Mouse (Mus musculus) CH12.LX (cell line): ENCODE measurements around the gene Map7. TPM values are rescaled to one million over a fixed set of nuclear protein-coding genes. Genes with fewer than 3 reads are reported as not detected.

Source experiments
- DNase-seq: peaks from one replicate; pipeline ENCODE4 v3.0.0-alpha.2; 2013; ENCODE audit errors: extremely low read depth
- H3K27ac ChIP-seq: 2 replicates; pipeline ENCODE4 v1.5.1; 2012; ENCODE audit warnings: low read depth, mild to moderate bottlenecking, control low read depth, moderate library complexity; ENCODE audit not compliant: insufficient read depth
- H3K27me3 ChIP-seq: replicated peaks from 2 replicates; pipeline ENCODE3; 2012; ENCODE audit warnings: inconsistent platforms
- H3K36me3 ChIP-seq, 2 experiments: replicated peaks in 1 of 2; 2 replicates each; pipeline versions ENCODE3 to v1.6.1; 2012; ENCODE audit warnings: inconsistent platforms in 1 of 2, low read length in 1 of 2, mild to moderate bottlenecking in 1 of 2, mixed read lengths in 1 of 2, moderate library complexity in 1 of 2; ENCODE audit not compliant: control insufficient read depth in 1 of 2, insufficient read depth in 1 of 2
- H3K4me1 ChIP-seq, 2 experiments: 2 replicates each; pipeline ENCODE4 v1.6.1; 2012; ENCODE audit warnings: inconsistent platforms in 1 of 2, moderate library complexity in 1 of 2; ENCODE audit not compliant: insufficient read depth in 2 of 2, control insufficient read depth in 1 of 2
- H3K4me2 ChIP-seq: 2 replicates; pipeline ENCODE4 v1.6.1; 2012; ENCODE audit warnings: low read depth, mild to moderate bottlenecking, control low read depth; ENCODE audit not compliant: poor library complexity, insufficient read depth, severe bottlenecking
- H3K4me3 ChIP-seq, 3 experiments: fragments of 150-350 bp in 1 of 3; sonication (generic) in 1 of 3; replicated peaks in 1 of 3; 2 replicates each; pipeline versions ENCODE3 to v1.5.1; 2011 to 2012; ENCODE audit warnings: low read depth in 2 of 3, low read length in 2 of 3, mild to moderate bottlenecking in 2 of 3, moderate library complexity in 2 of 3, control low read depth in 1 of 3, improper control_type of control experiment in 1 of 3, inconsistent platforms in 1 of 3, mixed read lengths in 1 of 3; ENCODE audit not compliant: poor library complexity in 1 of 3
- H3K79me2 ChIP-seq: replicated peaks from 2 replicates; pipeline ENCODE4 v1.6.1; 2012; ENCODE audit warnings: mild to moderate bottlenecking, moderate library complexity; ENCODE audit not compliant: control insufficient read depth, poor library complexity, insufficient read depth, severe bottlenecking; ENCODE audit errors: extremely low read depth
- H3K9ac ChIP-seq: 2 replicates; pipeline ENCODE4 v1.6.1; 2012; ENCODE audit warnings: low read depth, mild to moderate bottlenecking, control low read depth, moderate library complexity; ENCODE audit not compliant: insufficient read depth
- H3K9me3 ChIP-seq: replicated peaks from 2 replicates; pipeline ENCODE3; 2012; ENCODE audit warnings: low read length, inconsistent platforms, mixed read lengths
- CHD2 ChIP-seq: IDR thresholded peaks from 2 replicates; pipeline ENCODE4 v1.6.1; 2011; ENCODE audit warnings: low read length, improper control_type of control experiment
- CTCF ChIP-seq, 2 experiments: IDR thresholded peaks in 1 of 2; conservative IDR thresholded peaks in 1 of 2; 2 replicates each; pipeline ENCODE4 v1.5.1; 2011 to 2012; ENCODE audit warnings: low read depth in 2 of 2, low read length in 2 of 2, improper control_type of control experiment in 1 of 2, inconsistent platforms in 1 of 2, mild to moderate bottlenecking in 1 of 2, moderate library complexity in 1 of 2
- ETS1 ChIP-seq: conservative IDR thresholded peaks from 2 replicates; pipeline ENCODE4 v1.6.1; 2012; ENCODE audit warnings: low read depth, mild to moderate bottlenecking, inconsistent platforms, low read length, improper control_type of control experiment, moderate library complexity
- GABPA ChIP-seq: IDR thresholded peaks from 2 replicates; pipeline ENCODE4 v1.6.1; 2012; ENCODE audit warnings: low read depth, low read length, improper control_type of control experiment, inconsistent platforms; ENCODE audit not compliant: insufficient replicate concordance
- HCFC1 ChIP-seq: IDR thresholded peaks from 2 replicates; pipeline ENCODE4 v1.6.1; 2012; ENCODE audit warnings: low read depth, mild to moderate bottlenecking, inconsistent platforms, low read length, improper control_type of control experiment
- JUN ChIP-seq: IDR thresholded peaks from 2 replicates; pipeline ENCODE4 v1.6.1; 2011; ENCODE audit warnings: low read depth, mild to moderate bottlenecking, low read length, improper control_type of control experiment, moderate library complexity; ENCODE audit not compliant: insufficient read depth
- KAT2A ChIP-seq: IDR thresholded peaks from 2 replicates; pipeline ENCODE4 v1.6.1; 2012; ENCODE audit warnings: low read length, improper control_type of control experiment, inconsistent platforms; ENCODE audit not compliant: insufficient replicate concordance
- MAX ChIP-seq: IDR thresholded peaks from 2 replicates; pipeline ENCODE4 v1.6.1; 2011; ENCODE audit warnings: low read length, improper control_type of control experiment
- MAZ ChIP-seq: IDR thresholded peaks from 2 replicates; pipeline ENCODE4 v1.6.1; 2012; ENCODE audit warnings: low read depth, mild to moderate bottlenecking, inconsistent platforms, low read length, improper control_type of control experiment, moderate library complexity
- MYC ChIP-seq: IDR thresholded peaks from 2 replicates; pipeline ENCODE4 v1.6.1; 2011; ENCODE audit warnings: low read depth, mild to moderate bottlenecking, improper control_type of control experiment, low read length
- NELFE ChIP-seq: IDR thresholded peaks from 2 replicates; pipeline ENCODE4 v1.6.1; 2011; ENCODE audit warnings: low read depth, low read length, improper control_type of control experiment
- NRF1 ChIP-seq: IDR thresholded peaks from 2 replicates; pipeline ENCODE4 v1.6.1; 2014; ENCODE audit warnings: low read depth, mild to moderate bottlenecking, inconsistent platforms, low read length, improper control_type of control experiment, moderate library complexity
- PAX5 ChIP-seq: IDR thresholded peaks from 2 replicates; pipeline ENCODE4 v1.6.1; 2012; ENCODE audit warnings: low read length, inconsistent platforms, mixed read lengths
- RAD21 ChIP-seq: IDR thresholded peaks from 2 replicates; pipeline ENCODE4 v1.6.1; 2011; ENCODE audit warnings: low read depth, mild to moderate bottlenecking, low read length, improper control_type of control experiment, moderate library complexity
- RCOR1 ChIP-seq: conservative IDR thresholded peaks from 2 replicates; pipeline ENCODE4 v1.6.1; 2012; ENCODE audit warnings: low read depth, mild to moderate bottlenecking, inconsistent platforms, low read length, improper control_type of control experiment
- TCF12 ChIP-seq: IDR thresholded peaks from 2 replicates; pipeline ENCODE4 v1.6.1; 2014; ENCODE audit warnings: low read depth, mild to moderate bottlenecking, inconsistent platforms, low read length, improper control_type of control experiment
- UBTF ChIP-seq: IDR thresholded peaks from 2 replicates; pipeline ENCODE4 v1.6.1; 2012; ENCODE audit warnings: low read depth, mild to moderate bottlenecking, inconsistent platforms, low read length, improper control_type of control experiment, moderate library complexity
- ZKSCAN1 ChIP-seq: IDR thresholded peaks from 2 replicates; pipeline ENCODE4 v1.6.1; 2012; ENCODE audit warnings: low read depth, inconsistent platforms, low read length, improper control_type of control experiment, borderline replicate concordance
- dilution Hi-C: fragments of 300-500 bp; cut with MboI; formaldehyde crosslinking; loops from 2 replicates; pipeline ENCODE4 v1.14.3; 2020; ENCODE audit warnings: low sequenced_read_pairs; ENCODE audit not compliant: extremely low pct_unique_long_range_greater_than_20kb, extremely low pct_ligation_motif_present
- in situ Hi-C: fragments of 300-500 bp; cut with MboI; formaldehyde crosslinking; loops from 3 replicates; pipeline ENCODE4 v1.14.3; 2019; ENCODE audit warnings: low sequenced_read_pairs, low pct_ligation_motif_present, low pct_unique_long_range_greater_than_20kb, mixed read lengths
- polyA plus RNA-seq: library from polyadenylated mRNA; unstranded; fragments of >175 nt; gene quantifications from 2 replicates; pipeline ENCODE4 v1.2.1, GENCODE M21; 2012; ENCODE audit warnings: low read depth; ENCODE audit not compliant: insufficient read length
- total RNA-seq, 2 experiments: library from RNA; depleted of rRNA; stranded (reverse); fragments of 300-350 nt in 1 of 2; fragments of >200 nt in 1 of 2; gene quantifications; 2 replicates each; pipeline ENCODE4 v1.2.3; 2012 to 2014

The Map7 gene
- total and polyA plus RNA-seq, 3 experiments: 7.4 to 31.1 (median 21.6) TPM

GRCm38 (mm10) chr10:20295961-20296360 is 147.7 kb downstream of the Map7 start:
- no peaks in the 10 kb centered on the region for H3K4me1 ChIP-seq
- in situ Hi-C loops: no loop called here
- H3K4me3 ChIP-seq: no peak overlapping the region
- H3K79me2 ChIP-seq: no peaks in the 10 kb centered on the region
- H3K9me3 ChIP-seq: no peaks in the 10 kb centered on the region
- TF ChIP-seq RAD21 (peak; percentile 1; the same call in 1 of the 2 replicates), GABPA (no peak), CTCF (conservative IDR thresholded peaks at IDR 0.05 in 1 of 2, IDR thresholded peaks at IDR 0.05 in 1 of 2; ENCODE audit: low read depth in 2 of 2, low read length in 2 of 2) (peak; percentile 13 to 26; a peak in 2 of 4 replicates)
- no peaks in the 10 kb centered on the region for H3K36me3 ChIP-seq
- dilution Hi-C loops: no loop called here
- H3K27me3 ChIP-seq: no peaks in the 10 kb centered on the region
- no peak for DNase-seq
- H3K27ac ChIP-seq: no peak overlapping the region
- H3K9ac ChIP-seq: no peak overlapping the region
- H3K4me2 ChIP-seq: no peak overlapping the region

DNA sequence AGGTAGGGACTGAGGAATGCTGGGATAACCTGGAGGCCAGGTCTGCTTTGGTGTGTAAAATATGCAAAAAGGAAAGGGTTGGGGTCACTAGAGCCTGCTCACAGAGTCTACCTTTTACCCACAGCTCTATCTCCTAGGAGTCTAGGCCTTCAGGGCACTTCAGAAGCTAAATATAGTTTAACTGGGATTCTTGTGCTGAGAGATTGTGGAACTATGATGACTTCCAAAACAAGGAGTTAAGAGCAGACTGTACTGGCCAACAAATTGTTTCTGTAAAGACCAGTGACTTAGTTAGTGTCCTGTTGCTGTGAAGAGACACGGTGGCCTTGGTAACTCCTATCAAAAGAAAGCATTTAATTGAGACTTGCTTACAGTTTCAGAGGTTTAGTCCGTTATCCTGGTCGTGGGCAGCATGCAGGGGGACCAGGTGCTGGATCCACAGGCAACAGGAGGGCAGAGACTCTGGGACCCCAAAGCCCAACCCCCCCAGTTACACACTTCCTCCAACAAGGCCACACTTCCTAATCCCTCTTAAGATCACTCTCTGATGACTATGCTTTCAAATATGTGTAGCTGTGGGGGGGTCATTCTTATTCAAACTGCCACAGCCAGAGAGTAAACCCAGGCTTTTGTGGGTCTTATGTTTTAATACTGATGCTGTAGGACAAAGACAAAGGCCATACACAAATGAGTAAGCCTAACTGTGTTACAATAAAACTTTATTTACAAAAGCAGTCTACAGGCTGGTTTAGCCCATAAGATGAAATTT is 150.1 kb downstream of the Map7 start:
- no peak overlapping the region for H3K4me2 ChIP-seq
- no peaks in the 10 kb centered on the region for H3K27me3 ChIP-seq
- H3K9me3 ChIP-seq: no peaks in the 10 kb centered on the region
- in situ Hi-C loops (no loop called here), dilution Hi-C loops (no loop called here)
- no peak overlapping the region for H3K27ac ChIP-seq
- TF ChIP-seq MYC (no peak), PAX5 (no peak), RCOR1 (no peak), ZKSCAN1 (no peak), MAX (no peak), KAT2A (no peak), MAZ (no peak), ETS1 (no peak)
- DNase-seq: no peak
- no peaks in the 10 kb centered on the region for H3K36me3 ChIP-seq
- no peaks in the 10 kb centered on the region for H3K79me2 ChIP-seq
- H3K4me1 ChIP-seq: no peaks in the 10 kb centered on the region
- no peak overlapping the region for H3K9ac ChIP-seq
- no peak overlapping the region for H3K4me3 ChIP-seq

GRCm38 (mm10) chr10:20299114-20299513 is 150.8 kb downstream of the Map7 start:
- Histone ChIP-seq H3K36me3 (no peaks in the 10 kb centered on the region), H3K4me2 (no peak overlapping the region), H3K27me3 (no peaks in the 10 kb centered on the region), H3K27ac (no peak overlapping the region), H3K9me3 (no peaks in the 10 kb centered on the region), H3K79me2 (no peaks in the 10 kb centered on the region), H3K4me3 (no peak overlapping the region), H3K4me1 (no peaks in the 10 kb centered on the region), H3K9ac (no peak overlapping the region)
- no peak for DNase-seq
- TF ChIP-seq ETS1 (no peak), HCFC1 (no peak), PAX5 (no peak), UBTF (no peak), MAX (no peak), RAD21 (no peak), MYC (no peak), JUN (no peak), NELFE (no peak), ZKSCAN1 (no peak), TCF12 (no peak), CHD2 (no peak), NRF1 (no peak)
- in situ Hi-C loops: no loop called here
- dilution Hi-C loops: no loop called here
